Mouse (Mus musculus) kidney, embryonic 14.5 days (tissue): ENCODE results near the gene Ltbr. TPM values are rescaled to one million over a fixed set of nuclear protein-coding genes. Genes with fewer than 3 reads are reported as not detected.

ENCODE experiments used
- ATAC-seq: fragments of 200-750 bp; cut with Nextera tagmentation; 2 replicates; pipeline ENCODE4 v1.8.0; 2017; ENCODE audit warnings: moderate number of reproducible peaks, mild to moderate bottlenecking, moderate TSS enrichment, moderate library complexity; ENCODE audit not compliant: low FRiP score, low TSS enrichment
- H3K27ac ChIP-seq: fragments of 300-500 bp; sonication (generic); 2 replicates; pipeline ENCODE4 v1.5.1; 2014; ENCODE audit warnings: low read depth, mild to moderate bottlenecking, low read length, moderate library complexity, mixed read lengths
- H3K27me3 ChIP-seq: fragments of 300-500 bp; sonication (generic); 2 replicates; pipeline ENCODE4 v1.6.1; 2014; ENCODE audit warnings: mild to moderate bottlenecking, low read length; ENCODE audit not compliant: control insufficient read depth, insufficient read depth
- H3K36me3 ChIP-seq: fragments of 300-500 bp; sonication (generic); 2 replicates; pipeline ENCODE4 v1.6.1; 2014; ENCODE audit warnings: low read length, mixed read lengths; ENCODE audit not compliant: control insufficient read depth, insufficient read depth
- H3K4me1 ChIP-seq: fragments of 300-500 bp; sonication (generic); 2 replicates; pipeline ENCODE4 v1.6.1; 2014; ENCODE audit warnings: low read length, mixed read lengths; ENCODE audit not compliant: control insufficient read depth, insufficient read depth
- H3K4me2 ChIP-seq: fragments of 300-500 bp; sonication (generic); replicated peaks from 2 replicates; pipeline ENCODE4 v1.6.1; 2014; ENCODE audit warnings: low read depth, mild to moderate bottlenecking, low read length
- H3K4me3 ChIP-seq: fragments of 300-500 bp; sonication (generic); 2 replicates; pipeline ENCODE4 v1.5.1; 2014; ENCODE audit warnings: mild to moderate bottlenecking, low read length
- H3K9ac ChIP-seq: fragments of 300-500 bp; sonication (generic); 2 replicates; pipeline ENCODE4 v1.6.1; 2014; ENCODE audit warnings: low read depth, mild to moderate bottlenecking, low read length, moderate library complexity
- H3K9me3 ChIP-seq: fragments of 300-500 bp; sonication (generic); 2 replicates; pipeline ENCODE4 v1.6.1; 2016; ENCODE audit warnings: low read length; ENCODE audit not compliant: control insufficient read depth
- WGBS: fragments of 180-500 bp; shearing (Covaris S2); extraction: QIAGEN DNeasy Blood & Tissue Kit; methylation state at CpG from one replicate; pipeline ENCODE4 v1.1.7; 2014; 5-methylcytosine and 5-hydroxymethylcytosine counted together
- polyA plus RNA-seq: library from polyadenylated mRNA; unstranded; fragments of >200 nt; fragmentation: Nextera tagmentation; extraction: Ambion mirVana; gene quantifications from 2 replicates; pipeline ENCODE4 v1.2.1, GENCODE M21; 2014

The Ltbr gene
- polyA plus RNA-seq, 1 experiment from 2014 or later, result 54.0 TPM

GRCm38 (mm10) chr6:125321114-125321855, 7.6 kb upstream of the Ltbr start:
- WGBS, result 7% methylated on average over 26 of the region's 26 CpGs
- ATAC-seq, result 0 out of 2 replicates have a peak, but pooled peaks have one; percentile 32
- Histone ChIP-seq H3K9me3 (no peaks in the 10 kb centered on the region), H3K4me1 (peaks cover 8% of the 10 kb centered on the region; the same call in 1 of the 2 replicates), H3K4me3 (peak overlapping the region; percentile 13), H3K27me3 (peaks cover 22% of the 10 kb centered on the region), H3K9ac (peak overlapping the region; percentile 34; the same call in 1 of the 2 replicates), H3K4me2 (peak overlapping the region; percentile 17; the same call in 1 of the 2 replicates), H3K36me3 (no peaks in the 10 kb centered on the region), H3K27ac (no peak overlapping the region)

DNA sequence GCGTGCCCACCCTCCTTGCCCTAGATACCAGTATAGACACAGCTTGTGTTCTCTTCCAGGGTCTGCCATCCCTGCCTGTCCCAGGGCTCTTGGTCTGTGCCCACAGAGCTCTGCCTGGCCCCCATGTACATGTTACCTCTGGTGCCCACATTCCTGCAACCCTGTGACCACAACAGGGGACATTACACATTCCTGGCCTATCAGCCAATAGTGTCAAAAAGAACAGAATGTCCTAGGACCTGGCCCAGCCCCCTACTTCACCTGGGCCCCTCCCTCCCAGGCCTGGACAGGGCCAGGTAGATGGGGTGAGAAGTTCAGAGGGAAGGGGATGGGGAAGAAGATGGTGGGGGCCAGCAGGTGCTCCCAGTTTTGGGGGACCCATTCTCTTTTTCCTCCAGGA, 6.6 kb upstream of the Ltbr start, which contains the start of gene Scnn1a:
TSS of gene Scnn1a (plus strand) at position 337 of the 400 bp plus-strand sequence.
- H3K36me3 ChIP-seq, result no peaks in the 10 kb centered on the region
- H3K4me3 ChIP-seq, result peak within 1 kb of the TSS; percentile 13
- no peak within 1 kb of the TSS for H3K27ac ChIP-seq
- H3K4me2 ChIP-seq, result peak within 1 kb of the TSS; percentile 17; the same call in 1 of the 2 replicates
- H3K9me3 ChIP-seq, result no peaks in the 10 kb centered on the region
- peaks cover 22% of the 10 kb centered on the region for H3K27me3 ChIP-seq
- peaks cover 8% of the 10 kb centered on the region; the same call in 1 of the 2 replicates for H3K4me1 ChIP-seq
- H3K9ac ChIP-seq, result peak within 1 kb of the TSS; percentile 34; the same call in 1 of the 2 replicates
- WGBS, result 91% methylated on average over 1 of the region's 1 CpGs
- ATAC-seq, result no peak

DNA sequence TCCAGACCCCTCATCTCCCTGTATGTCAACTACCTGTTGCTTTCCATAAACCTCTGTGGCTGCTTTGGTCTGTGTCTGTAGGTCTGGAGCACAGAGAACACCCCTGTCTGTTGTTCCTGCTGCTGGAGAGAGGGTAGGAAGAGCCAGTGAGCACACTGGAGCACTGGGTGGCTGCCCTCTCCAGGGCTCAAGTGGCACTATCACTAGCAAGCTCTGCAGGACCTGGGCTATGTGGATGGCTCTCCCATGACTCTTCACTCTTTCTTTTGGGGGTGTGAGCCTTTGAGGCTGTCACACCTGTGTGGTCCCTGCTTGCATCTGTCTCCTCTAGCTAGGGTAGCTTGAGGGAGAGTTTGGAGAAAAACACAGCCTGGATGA, 6.2 kb upstream of the Ltbr start:
- no peak overlapping the region for H3K4me2 ChIP-seq
- ATAC-seq, result no peak
- H3K27ac ChIP-seq, result no peak overlapping the region
- no peak overlapping the region for H3K4me3 ChIP-seq
- no peaks in the 10 kb centered on the region for H3K36me3 ChIP-seq
- H3K27me3 ChIP-seq, result peaks cover 22% of the 10 kb centered on the region
- no peak overlapping the region for H3K9ac ChIP-seq
- H3K9me3 ChIP-seq, result no peaks in the 10 kb centered on the region
- peaks cover 8% of the 10 kb centered on the region; the same call in 1 of the 2 replicates for H3K4me1 ChIP-seq

- WGBS, result 63% methylated on average over 15 of the region's 15 CpGs
- no peak overlapping the region for H3K9ac ChIP-seq
Observed at GRCm38 (mm10) chr6:125318981-125319918, 5.6 kb upstream of the Ltbr start.

DNA sequence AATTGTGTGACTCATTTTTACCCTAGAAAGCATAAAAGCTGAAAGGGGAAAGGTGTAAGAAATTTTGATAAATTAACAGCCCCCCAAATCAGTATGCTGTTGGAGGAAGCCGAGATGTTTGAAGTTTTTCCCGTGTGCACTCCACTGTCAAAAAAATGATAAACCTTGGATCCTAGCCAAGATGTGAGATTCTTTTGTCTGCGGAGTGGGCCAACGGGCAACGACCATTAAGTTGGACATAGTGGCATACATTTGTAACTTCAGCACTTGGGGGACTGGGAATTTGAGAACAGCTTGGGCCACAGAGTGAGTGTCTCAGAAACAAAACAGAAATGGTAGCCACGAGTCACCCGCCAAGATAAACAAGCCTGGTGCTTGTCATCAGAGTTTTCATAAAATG, 3.4 kb upstream of the Ltbr start:
- ATAC-seq, result no peak
- no peaks in the 10 kb centered on the region for H3K9me3 ChIP-seq
- H3K4me1 ChIP-seq, result peaks cover 24% of the 10 kb centered on the region; the same call in 1 of the 2 replicates
- no peak overlapping the region for H3K4me2 ChIP-seq
- H3K27ac ChIP-seq, result no peak overlapping the region
- H3K36me3 ChIP-seq, result no peaks in the 10 kb centered on the region; the same call in 1 of the 2 replicates
- no peak overlapping the region for H3K9ac ChIP-seq
- WGBS, result 62% methylated on average over 7 of the region's 7 CpGs
- H3K27me3 ChIP-seq, result peaks cover 13% of the 10 kb centered on the region
- H3K4me3 ChIP-seq, result no peak overlapping the region

More at GRCm38 (mm10) chr6:125318981-125319918, 5.6 kb upstream of the Ltbr start:
- H3K36me3 ChIP-seq, result no peaks in the 10 kb centered on the region
- no peak for ATAC-seq
- peaks cover 22% of the 10 kb centered on the region for H3K27me3 ChIP-seq
- H3K9me3 ChIP-seq, result no peaks in the 10 kb centered on the region
- no peak overlapping the region for H3K4me2 ChIP-seq
- no peak overlapping the region for H3K4me3 ChIP-seq
- no peak overlapping the region for H3K27ac ChIP-seq
- peaks cover 10% of the 10 kb centered on the region; the same call in 1 of the 2 replicates for H3K4me1 ChIP-seq

GRCm38 (mm10) chr6:125314746-125315145, 1.1 kb upstream of the Ltbr start:
- WGBS, result 70% methylated on average over 6 of the region's 6 CpGs
- Histone ChIP-seq H3K27ac (no peak overlapping the region), H3K27me3 (peaks cover under 1% of the 10 kb centered on the region; the same call in 1 of the 2 replicates), H3K36me3 (peaks cover 9% of the 10 kb centered on the region; the same call in 1 of the 2 replicates), H3K9me3 (no peaks in the 10 kb centered on the region), H3K4me1 (peaks cover 16% of the 10 kb centered on the region; the same call in 1 of the 2 replicates), H3K9ac (no peak overlapping the region), H3K4me2 (no peak overlapping the region), H3K4me3 (no peak overlapping the region)
- no peak for ATAC-seq

- Histone ChIP-seq H3K9ac (peak overlapping the region; percentile 88), H3K4me3 (peak overlapping the region; percentile 57), H3K4me2 (peak overlapping the region; percentile 71), H3K27ac (peak overlapping the region; percentile 75; the same call in 1 of the 2 replicates), H3K4me1 (peaks cover 16% of the 10 kb centered on the region; the same call in 1 of the 2 replicates), H3K9me3 (no peaks in the 10 kb centered on the region), H3K36me3 (peaks cover 9% of the 10 kb centered on the region; the same call in 1 of the 2 replicates), H3K27me3 (no peaks in the 10 kb centered on the region)
- WGBS, result 57% methylated on average over 7 of the region's 7 CpGs
- peak; percentile 28 for ATAC-seq
Observed at GRCm38 (mm10) chr6:125314231-125314563, 512 bp upstream of the Ltbr start.

DNA sequence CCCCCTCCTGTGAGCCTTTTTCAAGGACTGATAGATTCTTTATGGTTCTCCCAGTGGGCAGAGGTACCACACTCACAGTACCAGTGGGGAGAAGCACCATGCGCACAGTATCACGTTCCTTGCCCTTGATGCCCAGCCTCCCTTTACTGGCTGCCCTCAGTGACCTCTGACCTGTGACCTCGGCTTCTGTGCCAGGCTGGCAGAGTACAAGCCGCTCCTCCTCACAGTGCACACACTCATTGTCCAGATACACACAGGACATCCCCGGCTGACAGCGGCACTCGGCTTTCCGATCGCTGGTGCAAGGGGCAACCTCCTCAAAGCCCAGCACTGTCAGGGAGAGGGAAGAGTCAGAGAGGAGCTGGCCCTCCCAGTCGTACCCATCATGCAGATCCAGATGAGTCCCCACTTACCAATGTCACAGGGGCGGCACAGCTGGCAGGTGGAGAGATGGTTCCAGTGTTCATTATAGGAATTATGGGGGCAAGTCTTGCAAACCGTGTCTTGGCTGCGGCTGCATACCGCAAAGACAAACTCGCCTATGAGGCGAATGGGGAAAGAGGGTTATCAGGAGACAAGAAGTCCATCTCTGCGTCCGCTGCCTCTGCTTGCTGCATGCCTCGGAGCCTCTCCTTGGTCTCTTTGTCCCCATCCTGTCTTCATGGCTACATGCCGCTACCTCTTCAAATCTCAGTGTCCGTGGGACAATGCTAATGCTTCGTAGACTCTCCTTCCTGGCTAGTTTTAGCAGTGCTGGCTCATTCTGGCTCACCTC, 917 bp downstream of the Ltbr start:
- Histone ChIP-seq H3K36me3 (peaks cover 9% of the 10 kb centered on the region; the same call in 1 of the 2 replicates), H3K4me2 (peak overlapping the region; percentile 71), H3K27me3 (no peaks in the 10 kb centered on the region), H3K4me3 (peak overlapping the region; percentile 57), H3K9me3 (no peaks in the 10 kb centered on the region), H3K9ac (peak overlapping the region; percentile 88), H3K27ac (peak overlapping the region; percentile 75; the same call in 1 of the 2 replicates), H3K4me1 (peaks cover 19% of the 10 kb centered on the region; the same call in 1 of the 2 replicates)
- peak; percentile 3; the same call in 1 of the 2 replicates for ATAC-seq
- WGBS, result 61% methylated on average over 22 of the region's 22 CpGs
